Mouse (Mus musculus) Patski (cell line): ENCODE results near the gene Vezf1. TPM values are rescaled to one million over a fixed set of nuclear protein-coding genes. Genes with fewer than 3 reads are reported as not detected.

ENCODE experiments used
- ATAC-seq: fragments of 100-300 bp; one replicate; pipeline ENCODE4 v1.8.0; 2021
- CTCF ChIA-PET: fragments of 350-600 bp; sonication (Branson Sonifier 250); formaldehyde crosslinking; loops from one replicate; lab custom pipeline; 2022; ENCODE audit warnings: inconsistent platforms; lab: Charles Lee
- POLR2A ChIA-PET: fragments of 350-600 bp; sonication (Branson Sonifier 250); formaldehyde crosslinking; loops from one replicate; lab custom pipeline; 2022; ENCODE audit warnings: antibody characterized with exemption, inconsistent platforms; lab: Charles Lee
- DNase-seq: peaks from one replicate; pipeline ENCODE4 v3.0.0-alpha.2; 2011; ENCODE audit warnings: low read depth, low spot score
- H3K27me3 ChIP-seq: fragments of 371-371 bp; one replicate; pipeline ENCODE4 v1.5.1; 2021
- CTCF ChIP-seq: fragments of 100-300 bp; IDR thresholded peaks from one replicate; pipeline ENCODE4 v1.5.1; 2021
- in situ Hi-C: fragments of 300-500 bp; cut with MboI; formaldehyde crosslinking; loops from 3 replicates; pipeline ENCODE4 v1.11.1; 2018; ENCODE audit warnings: low pct_unique_long_range_greater_than_20kb, mixed read lengths
- polyA plus RNA-seq: library from polyadenylated mRNA; unstranded; gene quantifications from one replicate; pipeline ENCODE4 v1.2.3, GENCODE M21; 2021

The Vezf1 gene
- polyA plus RNA-seq, 1 experiment from 2014 or later = 56.7 TPM

DNA sequence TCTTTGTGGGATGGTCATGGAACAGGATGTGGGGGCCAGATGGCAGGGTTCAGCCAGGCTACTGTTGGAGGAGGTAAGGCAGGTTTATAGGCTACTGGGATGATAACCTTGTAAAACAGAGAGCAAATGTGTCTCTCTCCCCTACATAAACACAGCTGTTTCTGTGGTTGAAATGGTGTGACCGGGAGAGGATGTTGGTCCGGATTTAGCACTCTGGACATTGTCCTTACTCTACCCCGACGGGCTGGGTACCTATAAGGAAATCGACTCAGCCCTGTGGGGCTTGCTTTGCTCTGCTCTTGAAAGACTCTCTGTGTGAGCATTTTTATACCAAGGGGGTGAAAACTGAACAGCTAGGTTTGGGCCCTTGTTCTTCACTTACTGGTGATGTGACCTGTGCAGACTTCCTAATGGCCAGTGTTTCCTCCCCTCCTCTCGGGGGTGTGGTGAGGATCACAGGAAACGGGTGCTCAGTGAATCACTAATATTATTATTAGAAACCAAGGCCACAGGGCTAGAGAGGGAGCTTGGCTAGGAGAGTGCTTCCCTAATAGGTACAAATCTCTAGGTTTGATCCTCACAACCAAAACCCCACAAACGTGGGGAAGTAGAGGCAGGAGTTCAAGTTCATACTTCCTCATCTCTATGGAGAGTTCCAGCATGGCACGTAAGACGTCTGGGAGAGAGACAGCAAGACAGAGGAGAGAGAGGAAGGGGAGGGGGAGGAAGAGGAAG, 49.4 kb downstream of the Vezf1 start:
- no peaks in the 10 kb centered on the region for H3K27me3 ChIP-seq
- DNase-seq (no peak), ATAC-seq (no peak)
- ChIA-PET CTCF (interaction anchor here (1.3 kb wide), 1 partner anchor 11 kb away, joined by 3 read pairs; no protein-coding TSS in a partner anchor), POLR2A (interaction anchor here (0.7 kb wide), 1 partner anchor 30 kb away, joined by 3 read pairs; no protein-coding TSS in a partner anchor)
- in situ Hi-C loops = no loop called here
- no peak for TF ChIP-seq CTCF

- in situ Hi-C loops = no loop called here
- POLR2A ChIA-PET = interaction anchor here (0.7 kb wide), 1 partner anchor 29 kb away, joined by 3 read pairs; no protein-coding TSS in a partner anchor
- H3K27me3 ChIP-seq = no peaks in the 10 kb centered on the region
- DNase-seq (no peak), ATAC-seq (no peak)
- CTCF ChIA-PET = interaction anchor here (1.3 kb wide), 1 partner anchor 10 kb away, joined by 3 read pairs; no protein-coding TSS in a partner anchor
- no peak for TF ChIP-seq CTCF
These were observed 50.0 kb downstream of the Vezf1 start for GRCm38 (mm10) chr11:88118091-88118440.

GRCm38 (mm10) chr11:88118817-88119642, 51.0 kb downstream of the Vezf1 start:
- DNase-seq (no peak), ATAC-seq (peak; percentile 28)
- H3K27me3 ChIP-seq = no peaks in the 10 kb centered on the region
- no peak for TF ChIP-seq CTCF
- CTCF ChIA-PET = interaction anchor here (0.6 to 1.3 kb wide), 3 partner anchors 9 to 491 kb away, joined by 3 read pairs; no protein-coding TSS in a partner anchor
- in situ Hi-C loops = no loop called here
- POLR2A ChIA-PET = no interaction called here

- ATAC-seq = no peak
- no peak for DNase-seq
- CTCF ChIA-PET = no interaction called here
- no peak for TF ChIP-seq CTCF
- POLR2A ChIA-PET = no interaction called here
- in situ Hi-C loops = no loop called here
- H3K27me3 ChIP-seq = no peaks in the 10 kb centered on the region
These were observed 54.5 kb downstream of the Vezf1 start for GRCm38 (mm10) chr11:88122545-88122944.

GRCm38 (mm10) chr11:88123021-88123420, 54.9 kb downstream of the Vezf1 start:
- in situ Hi-C loops = no loop called here
- CTCF ChIA-PET = no interaction called here
- no peak for TF ChIP-seq CTCF
- no peak for DNase-seq
- ATAC-seq = no peak
- POLR2A ChIA-PET = no interaction called here
- H3K27me3 ChIP-seq = no peaks in the 10 kb centered on the region

- no peak for TF ChIP-seq CTCF
- POLR2A ChIA-PET = no interaction called here
- CTCF ChIA-PET = no interaction called here
These were observed 55.7 kb downstream of the Vezf1 start for GRCm38 (mm10) chr11:88123731-88124130.

GRCm38 (mm10) chr11:88125483-88125882, 57.4 kb downstream of the Vezf1 start:
- POLR2A ChIA-PET = no interaction called here
- no peak for TF ChIP-seq CTCF
- H3K27me3 ChIP-seq = no peaks in the 10 kb centered on the region
- DNase-seq = no peak
- no peak for ATAC-seq
- CTCF ChIA-PET = interaction anchor here (0.8 to 1.6 kb wide), 4 partner anchors 15 to 73 kb away, joined by 3 to 4 read pairs (median 3); no protein-coding TSS in a partner anchor
- in situ Hi-C loops = no loop called here

More at GRCm38 (mm10) chr11:88123731-88124130, 55.7 kb downstream of the Vezf1 start:
- ATAC-seq (no peak), DNase-seq (no peak)
- in situ Hi-C loops = no loop called here
- no peaks in the 10 kb centered on the region for H3K27me3 ChIP-seq

- ATAC-seq = no peak
- no peak for DNase-seq
- ChIA-PET CTCF (interaction anchor here (0.8 to 1.6 kb wide), 4 partner anchors 15 to 74 kb away, joined by 3 to 4 read pairs (median 4); no protein-coding TSS in a partner anchor), POLR2A (interaction anchor here (0.6 kb wide), 1 partner anchor 23 kb away, joined by 3 read pairs; no protein-coding TSS in a partner anchor)
- no peak for TF ChIP-seq CTCF
- H3K27me3 ChIP-seq = no peaks in the 10 kb centered on the region
- in situ Hi-C loops = no loop called here
These were observed 58.3 kb downstream of the Vezf1 start for GRCm38 (mm10) chr11:88126306-88126793.

DNA sequence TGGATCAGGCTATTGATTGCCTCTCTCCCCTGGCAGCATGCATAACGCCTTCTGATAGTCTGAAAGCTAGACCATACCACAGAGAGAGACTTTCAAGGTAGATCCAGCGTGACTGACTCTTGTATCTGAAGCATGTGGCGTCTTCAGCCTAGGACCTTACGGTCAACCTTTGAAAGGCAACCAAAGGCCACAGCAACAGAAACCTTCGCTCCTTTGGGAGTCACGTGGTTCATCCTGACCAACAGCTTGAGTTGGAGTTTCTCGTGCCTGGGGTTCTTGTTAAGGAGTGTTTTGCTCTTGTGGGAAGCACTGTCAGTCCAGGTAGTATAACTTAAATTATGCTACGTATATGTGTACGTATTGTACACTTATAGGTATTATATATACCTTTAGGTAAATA, 60.4 kb downstream of the Vezf1 start:
- TF ChIP-seq CTCF = no peak
- in situ Hi-C loops = no loop called here

DNA sequence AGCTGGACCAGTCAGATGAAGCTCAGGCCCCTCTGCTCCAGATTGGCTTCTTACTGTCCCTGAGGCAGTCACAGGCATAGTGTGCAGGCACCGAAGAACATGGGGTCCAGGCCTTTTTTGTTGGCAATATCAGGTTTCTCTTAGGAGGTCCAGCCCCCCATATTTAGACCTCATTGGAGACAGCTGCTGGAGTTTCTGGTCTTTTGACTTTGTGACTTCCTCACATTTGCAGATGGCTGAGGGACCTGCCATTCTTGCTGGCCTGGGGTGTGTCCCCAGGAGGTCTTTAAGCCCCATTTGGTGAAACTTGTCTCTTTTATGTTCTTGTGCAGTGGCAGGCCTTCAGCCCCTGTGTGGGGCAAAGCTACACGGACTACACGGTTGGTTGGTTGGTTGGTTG, 61.2 kb downstream of the Vezf1 start:
- POLR2A ChIA-PET = no interaction called here
- CTCF ChIA-PET = interaction anchor here (0.9 to 1.3 kb wide), 2 partner anchors 11 to 17 kb away, joined by 3 read pairs; no protein-coding TSS in a partner anchor
- TF ChIP-seq CTCF = no peak
- DNase-seq (no peak), ATAC-seq (no peak)
- in situ Hi-C loops = no loop called here
- H3K27me3 ChIP-seq = no peaks in the 10 kb centered on the region

More for the DNA sequence above, 60.4 kb downstream of the Vezf1 start:
- no peaks in the 10 kb centered on the region for H3K27me3 ChIP-seq
- no peak for DNase-seq
- ChIA-PET POLR2A (no interaction called here), CTCF (interaction anchor here (0.8 to 1.3 kb wide), 4 partner anchors 10 to 161 kb away, joined by 3 to 4 read pairs (median 3); no protein-coding TSS in a partner anchor)
- no peak for ATAC-seq
